Mouse (Mus musculus) embryonic facial prominence, embryonic 11.5 days (tissue): ENCODE measurements around the gene Smpd4. TPM values are rescaled to one million over a fixed set of nuclear protein-coding genes. Genes with fewer than 3 reads are reported as not detected.
A peak's percentile ranks its signal among the peaks of the same experiment; 100 is the strongest.

Experiments
- ATAC-seq: fragments of 200-750 bp; cut with Nextera tagmentation; replicated peaks from 2 replicates; pipeline ENCODE4 v1.8.0; 2017; ENCODE audit warnings: low read depth; ENCODE audit not compliant: insufficient number of reproducible peaks, low FRiP score, low TSS enrichment
- DNase-seq: peaks from one replicate; pipeline ENCODE4 v3.0.0-alpha.2; 2015; ENCODE audit warnings: low spot score
- H3K27ac ChIP-seq: fragments of 300-500 bp; sonication (generic); replicated peaks from 2 replicates; pipeline ENCODE4 v1.5.1; 2014; ENCODE audit warnings: mild to moderate bottlenecking, low read depth, low read length, control low read depth
- H3K27me3 ChIP-seq: fragments of 300-500 bp; sonication (generic); 2 replicates; pipeline ENCODE4 v1.6.1; 2014; ENCODE audit warnings: mild to moderate bottlenecking, low read length, moderate library complexity, mixed read lengths; ENCODE audit not compliant: control insufficient read depth, insufficient read depth
- H3K36me3 ChIP-seq: fragments of 300-500 bp; sonication (generic); replicated peaks from 2 replicates; pipeline ENCODE4 v1.6.1; 2014; ENCODE audit warnings: low read depth, mild to moderate bottlenecking, low read length, moderate library complexity, mixed read lengths; ENCODE audit not compliant: control insufficient read depth, insufficient read depth
- H3K4me1 ChIP-seq: fragments of 300-500 bp; sonication (generic); 2 replicates; pipeline ENCODE4 v1.6.1; 2014; ENCODE audit warnings: low read length, mixed read lengths; ENCODE audit not compliant: control insufficient read depth, insufficient read depth
- H3K4me2 ChIP-seq: fragments of 300-500 bp; sonication (generic); 2 replicates; pipeline ENCODE4 v1.6.1; 2014; ENCODE audit warnings: low read depth, mild to moderate bottlenecking, control low read depth, low read length, moderate library complexity
- H3K4me3 ChIP-seq: fragments of 300-500 bp; sonication (generic); 2 replicates; pipeline ENCODE4 v1.5.1; 2014; ENCODE audit warnings: low read depth, low read length, control low read depth
- H3K9ac ChIP-seq: fragments of 300-500 bp; sonication (generic); replicated peaks from 2 replicates; pipeline ENCODE4 v1.6.1; 2014; ENCODE audit warnings: mild to moderate bottlenecking, control low read depth, low read length
- H3K9me3 ChIP-seq: fragments of 300-500 bp; sonication (generic); replicated peaks from 2 replicates; pipeline ENCODE4 v1.6.1; 2016; ENCODE audit warnings: mild to moderate bottlenecking, low read length, inconsistent platforms, mixed read lengths; ENCODE audit not compliant: control insufficient read depth
- WGBS: fragments of 180-500 bp; shearing (Covaris S2); extraction: QIAGEN DNeasy Blood & Tissue Kit; methylation state at CpG from one replicate; pipeline ENCODE4 v1.1.7; 2014; 5-methylcytosine and 5-hydroxymethylcytosine counted together
- polyA plus RNA-seq: library from polyadenylated mRNA; unstranded; fragments of >200 nt; fragmentation: Nextera tagmentation; extraction: Ambion mirVana; gene quantifications from 2 replicates; pipeline ENCODE4 v1.2.1, GENCODE M21; 2014

Gene Smpd4
- polyA plus RNA-seq: 57.0 and 58.5 TPM in 2 replicates

DNA sequence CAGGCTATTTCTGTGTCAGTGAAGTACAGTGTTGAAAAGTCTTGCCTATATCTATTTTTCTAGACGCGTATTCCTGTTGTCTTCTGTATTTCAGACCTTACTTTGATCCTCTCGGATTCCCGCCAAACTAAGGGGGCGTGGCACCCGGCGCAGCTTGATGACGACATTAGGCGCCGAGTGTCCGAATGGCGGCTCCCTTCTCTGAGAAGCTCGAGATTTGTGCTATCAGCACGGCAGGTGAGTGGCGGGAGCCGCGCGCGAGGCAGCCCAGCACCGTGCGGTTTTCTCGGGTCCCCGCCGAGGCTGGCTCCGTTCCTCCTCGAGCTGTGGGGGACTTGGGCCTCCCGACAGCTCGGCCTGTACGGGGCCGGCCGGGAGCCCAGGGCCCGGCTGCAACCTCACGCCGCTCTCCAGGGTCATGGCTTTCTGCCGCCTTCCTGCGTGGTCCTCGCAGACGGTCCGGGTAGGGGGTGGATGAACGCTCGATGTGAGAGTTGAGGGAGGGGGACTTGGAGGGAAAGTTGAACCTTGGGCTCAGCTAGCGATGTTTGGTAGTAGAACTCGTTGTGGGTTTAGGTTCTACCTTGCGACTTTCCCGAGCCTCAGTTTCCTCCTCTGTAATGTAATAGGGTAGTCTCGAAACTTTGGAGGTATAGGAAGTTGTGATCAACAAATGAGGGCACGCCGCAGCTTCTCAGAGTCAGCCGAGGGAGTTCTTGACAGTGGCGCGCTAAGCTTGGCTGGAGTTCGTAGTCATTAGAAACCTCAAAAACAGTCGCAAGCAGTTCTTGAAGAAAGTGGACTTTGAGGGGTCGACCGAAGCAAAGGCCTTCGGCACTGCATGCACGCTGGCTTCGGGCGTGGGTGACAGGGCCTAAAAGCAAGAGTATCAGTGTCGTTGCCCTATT, at the start of gene Smpd4:
Gene Smpd4 (plus strand): TSS at position 157 of the 908 bp plus-strand sequence.
- H3K27me3 ChIP-seq: no peaks in the 10 kb centered on the region
- H3K4me2 ChIP-seq: peak within 1 kb of the TSS; percentile 73
- no peaks in the 10 kb centered on the region for H3K36me3 ChIP-seq
- H3K4me1 ChIP-seq: no peaks in the 10 kb centered on the region; the same call in 1 of the 2 replicates
- DNase-seq (peak; percentile 94), ATAC-seq (peak; percentile 82)
- H3K9ac ChIP-seq: peak within 1 kb of the TSS; percentile 86
- 3% methylated on average over 60 of the region's 60 CpGs for WGBS
- H3K27ac ChIP-seq: no peak within 1 kb of the TSS
- no peaks in the 10 kb centered on the region for H3K9me3 ChIP-seq
- peak within 1 kb of the TSS; percentile 86 for H3K4me3 ChIP-seq

DNA sequence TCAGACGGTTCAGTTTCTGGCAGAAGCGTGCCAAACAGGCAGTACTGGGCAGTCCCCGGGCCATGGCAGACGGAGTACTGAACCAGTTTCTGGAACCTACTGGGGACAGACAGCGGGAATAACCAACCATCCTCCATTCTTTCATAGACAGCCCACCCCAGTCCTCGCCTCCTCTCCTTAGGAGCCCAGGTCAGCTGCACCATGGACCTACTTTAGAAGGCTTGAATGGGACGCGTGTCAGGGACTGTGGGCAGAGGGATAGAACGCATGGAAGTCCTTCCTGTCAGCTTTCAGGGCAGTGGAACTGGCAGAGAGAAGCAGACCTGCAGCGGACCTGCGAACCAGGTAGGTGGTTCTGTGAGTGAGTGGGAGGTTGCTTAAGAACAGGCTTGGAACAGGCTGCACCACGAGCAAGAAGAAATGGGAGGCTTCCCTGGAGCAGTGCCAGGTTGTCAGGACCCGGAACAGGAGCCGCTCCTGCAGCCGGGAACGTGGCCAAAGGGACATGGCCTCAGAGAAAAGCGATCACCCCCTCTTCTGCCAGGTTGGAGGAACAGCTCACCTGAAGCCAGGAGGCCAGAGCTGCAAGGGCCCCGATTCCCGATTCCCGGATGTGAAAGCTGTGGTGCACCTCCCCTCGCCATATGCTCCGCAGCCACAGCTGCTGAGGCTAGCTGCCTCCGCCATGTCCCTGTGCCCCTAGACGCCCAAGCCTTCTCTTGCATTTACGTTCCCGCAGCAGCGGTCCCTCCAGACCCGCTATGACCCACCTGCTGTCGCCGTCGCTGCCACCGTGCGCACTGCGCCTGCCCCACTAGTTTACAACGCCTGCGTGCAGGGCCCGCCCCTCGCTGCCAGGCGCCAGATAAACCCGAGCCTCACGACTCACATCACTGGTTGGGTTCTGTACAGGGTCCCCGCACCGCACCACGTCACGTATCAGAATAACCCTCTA, 43.0 kb upstream of the Smpd4 start:
- H3K27me3 ChIP-seq: peaks cover 25% of the 10 kb centered on the region
- H3K9me3 ChIP-seq: no peaks in the 10 kb centered on the region
- no peaks in the 10 kb centered on the region for H3K36me3 ChIP-seq
- ATAC-seq (peak; percentile 23; the same call in 1 of the 2 replicates), DNase-seq (peak; percentile 26)
- peak overlapping the region; percentile 74 for H3K4me2 ChIP-seq
- H3K4me3 ChIP-seq: peak overlapping the region; percentile 43
- H3K9ac ChIP-seq: peak overlapping the region; percentile 56
- H3K4me1 ChIP-seq: no peaks in the 10 kb centered on the region
- WGBS: 14% methylated on average over 45 of the region's 45 CpGs
- no peak overlapping the region for H3K27ac ChIP-seq

DNA sequence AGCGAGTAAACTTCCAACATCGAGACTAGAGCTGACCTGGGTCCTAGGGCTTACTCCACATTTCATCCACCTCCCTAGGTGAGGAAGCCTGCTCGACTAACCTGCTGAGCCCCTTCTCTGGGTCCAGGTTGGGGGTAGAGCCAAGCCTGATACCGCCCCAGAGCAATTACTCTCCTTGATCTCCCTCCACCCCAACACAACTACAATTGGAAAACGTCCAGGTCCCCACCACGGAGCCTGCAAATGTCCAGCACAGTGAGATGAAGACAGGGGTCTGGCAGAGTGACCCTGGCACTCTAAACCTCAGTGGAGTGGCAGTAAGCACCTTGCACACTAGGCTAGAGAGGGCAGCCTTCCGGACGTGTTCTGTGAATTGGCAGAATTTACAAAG, 42.3 kb upstream of the Smpd4 start:
- Histone ChIP-seq H3K27me3 (peaks cover 25% of the 10 kb centered on the region), H3K9me3 (no peaks in the 10 kb centered on the region), H3K9ac (peak overlapping the region; percentile 56), H3K4me1 (no peaks in the 10 kb centered on the region), H3K36me3 (no peaks in the 10 kb centered on the region), H3K27ac (no peak overlapping the region), H3K4me2 (peak overlapping the region; percentile 74), H3K4me3 (peak overlapping the region; percentile 43)
- WGBS: 18% methylated on average over 8 of the region's 8 CpGs
- ATAC-seq (0 out of 2 replicates have a peak, but pooled peaks have one; percentile 39), DNase-seq (no peak)

DNA sequence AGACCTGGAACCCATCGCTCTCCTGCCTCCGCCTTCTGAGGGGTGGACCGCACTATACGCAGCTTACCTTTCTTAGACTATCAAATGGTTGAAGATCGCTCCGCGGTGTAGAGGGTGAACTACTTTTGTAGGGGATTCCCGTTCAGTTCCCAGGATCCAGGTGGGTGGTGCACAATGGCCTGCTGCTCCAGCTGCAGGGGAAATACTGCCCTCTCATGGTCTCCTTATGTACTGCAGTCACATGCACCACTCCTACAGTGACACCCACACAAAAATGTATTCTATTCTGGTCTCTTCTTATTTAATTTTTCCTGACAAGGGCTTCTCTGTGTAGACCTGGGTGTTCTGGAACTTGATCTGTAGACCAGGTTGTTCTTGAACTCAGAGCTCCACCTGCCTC, 36.1 kb upstream of the Smpd4 start, which contains the start of gene Slc7a4:
Gene Slc7a4 (minus strand): TSS at position 151 of the 400 bp plus-strand sequence.
- whole genome bisulfite sequencing: 17% methylated on average over 8 of the region's 8 CpGs
- no peaks in the 10 kb centered on the region for H3K36me3 ChIP-seq
- H3K27ac ChIP-seq: no peak within 1 kb of the TSS
- H3K4me3 ChIP-seq: no peak within 1 kb of the TSS
- DNase-seq (peak; percentile 62), ATAC-seq (no peak)
- H3K4me1 ChIP-seq: no peaks in the 10 kb centered on the region
- H3K9me3 ChIP-seq: no peaks in the 10 kb centered on the region
- H3K27me3 ChIP-seq: no peaks in the 10 kb centered on the region
- H3K9ac ChIP-seq: no peak within 1 kb of the TSS
- H3K4me2 ChIP-seq: no peak within 1 kb of the TSS

DNA sequence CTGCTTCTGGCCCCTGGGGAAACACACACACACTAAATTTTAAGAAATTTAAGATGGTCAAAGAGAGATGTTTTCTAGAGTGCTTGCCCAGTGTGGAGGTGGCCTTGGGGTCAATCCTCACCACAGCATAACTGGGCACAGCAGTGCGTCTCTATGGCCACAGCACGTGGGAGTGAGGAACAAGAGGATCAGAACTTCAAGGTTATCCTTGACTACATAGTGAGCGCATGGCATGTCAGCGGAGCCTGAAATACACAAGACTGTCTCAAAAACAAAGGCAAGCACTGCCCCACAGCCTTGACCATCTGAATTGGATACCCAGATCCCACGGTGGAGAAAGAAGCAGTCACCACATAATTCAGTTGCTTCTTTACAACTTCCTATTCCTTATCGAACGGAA, 34.6 kb upstream of the Smpd4 start:
- Histone ChIP-seq H3K9me3 (no peaks in the 10 kb centered on the region), H3K27me3 (no peaks in the 10 kb centered on the region), H3K36me3 (no peaks in the 10 kb centered on the region), H3K9ac (no peak overlapping the region), H3K27ac (no peak overlapping the region), H3K4me2 (no peak overlapping the region), H3K4me1 (no peaks in the 10 kb centered on the region), H3K4me3 (no peak overlapping the region)
- no peak for ATAC-seq
- DNase-seq: no peak
- 88% methylated on average over 7 of the region's 7 CpGs for WGBS

DNA sequence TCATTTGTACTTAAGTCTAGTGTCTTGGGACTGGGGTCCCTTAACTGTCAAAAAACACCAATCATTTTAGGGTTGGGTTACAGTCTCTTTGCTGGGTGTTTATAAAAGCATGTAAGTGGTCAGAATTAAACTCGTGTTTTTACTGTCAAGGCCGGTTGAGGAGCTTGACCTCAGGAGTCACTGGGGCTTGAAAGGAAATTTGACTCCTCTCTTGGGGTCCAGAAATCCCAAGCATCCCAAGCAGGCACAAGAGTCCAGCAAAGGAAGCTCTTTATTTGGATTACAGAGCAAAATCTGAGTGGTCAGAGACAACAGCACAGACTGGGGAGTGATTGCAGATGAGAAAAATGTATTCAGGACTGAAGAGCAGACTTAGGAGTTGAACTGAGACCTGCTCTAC, 28.4 kb upstream of the Smpd4 start:
- Histone ChIP-seq H3K4me1 (no peaks in the 10 kb centered on the region), H3K4me2 (no peak overlapping the region), H3K9me3 (no peaks in the 10 kb centered on the region), H3K9ac (no peak overlapping the region), H3K4me3 (no peak overlapping the region), H3K27me3 (no peaks in the 10 kb centered on the region), H3K27ac (no peak overlapping the region), H3K36me3 (no peaks in the 10 kb centered on the region)
- ATAC-seq: no peak
- 16% methylated on average over 2 of the region's 2 CpGs for WGBS
- DNase-seq: peak; percentile 4

DNA sequence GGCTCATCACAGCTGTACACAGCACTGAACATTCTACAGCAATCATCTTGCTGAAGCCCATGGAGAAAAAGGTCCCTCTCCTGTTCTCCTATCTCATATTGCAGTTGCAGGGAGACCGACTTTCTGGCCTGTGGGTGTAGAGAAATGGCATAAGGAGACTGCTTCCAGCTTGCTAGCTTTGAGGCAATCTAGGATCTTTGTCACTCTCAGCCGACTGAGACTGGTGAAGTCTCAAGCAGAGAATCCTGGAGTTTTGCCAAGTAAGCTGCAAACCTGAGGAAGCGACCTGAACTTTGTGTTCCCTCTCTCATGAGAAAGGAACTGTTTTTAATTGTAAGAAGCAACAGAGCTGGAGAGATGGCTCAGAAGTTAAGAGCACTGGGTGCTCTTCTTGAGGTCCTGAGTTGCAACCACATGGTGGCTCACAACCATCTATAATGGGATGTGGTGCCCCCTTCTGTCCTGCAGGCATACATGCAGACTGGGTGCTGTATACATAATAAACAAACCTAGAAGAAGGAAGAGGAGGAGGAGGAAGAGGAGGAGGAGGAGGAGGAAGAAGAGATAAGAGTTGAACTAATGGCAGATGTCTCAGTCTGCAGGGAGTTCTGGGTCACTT, 18.1 kb upstream of the Smpd4 start:
- H3K9me3 ChIP-seq: no peaks in the 10 kb centered on the region
- WGBS: 62% methylated on average over 3 of the region's 3 CpGs
- no peak overlapping the region for H3K4me2 ChIP-seq
- H3K27ac ChIP-seq: no peak overlapping the region
- H3K4me3 ChIP-seq: no peak overlapping the region
- DNase-seq: no peak
- no peaks in the 10 kb centered on the region for H3K27me3 ChIP-seq
- no peak for ATAC-seq
- no peaks in the 10 kb centered on the region for H3K36me3 ChIP-seq
- no peak overlapping the region for H3K9ac ChIP-seq
- no peaks in the 10 kb centered on the region for H3K4me1 ChIP-seq
